Comparison of ENCODE assay signal across 17 mouse cellular contexts in the genomic region with DNA sequence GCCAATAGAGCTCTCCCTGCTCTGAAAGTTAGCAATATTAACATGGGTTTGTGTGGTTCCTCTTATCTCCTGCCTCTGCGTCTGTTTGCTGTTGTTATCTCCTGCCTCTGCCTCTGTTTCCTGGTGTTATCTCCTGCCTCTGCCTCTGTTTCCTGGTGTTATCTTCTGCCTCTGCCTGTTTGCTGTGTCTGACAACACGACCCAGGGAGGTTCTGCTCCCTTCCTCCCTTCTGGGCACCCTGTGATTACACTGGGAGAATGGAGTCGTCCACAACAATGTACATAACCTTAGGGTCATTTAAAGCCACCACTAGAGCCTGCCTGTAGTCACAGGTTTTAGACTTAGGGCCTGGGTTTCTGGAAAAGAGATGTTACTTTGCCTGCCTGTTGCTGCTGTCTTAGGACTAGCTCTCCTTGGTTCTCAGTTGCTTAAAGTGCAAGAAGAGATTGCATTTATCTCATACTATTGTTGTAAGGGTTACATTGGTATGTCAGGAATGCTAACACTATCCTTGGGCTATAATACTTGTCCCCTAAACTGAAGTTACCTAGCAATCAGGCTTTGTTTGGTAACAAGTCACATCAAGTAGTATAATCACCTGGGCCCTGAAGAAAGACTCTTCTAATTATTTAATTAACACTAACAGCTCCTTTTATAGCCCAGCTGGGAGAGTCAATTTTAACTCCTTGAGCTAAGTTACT. TPM values are rescaled to one million over a fixed set of nuclear protein-coding genes. Genes with fewer than 3 reads are reported as not detected.
A peak's percentile ranks its signal among the peaks of the same experiment; 100 is the strongest.
DNase-seq lines count a peak whose midpoint lies in the region; ATAC-seq and TF ChIP-seq lines count a peak whose summit lies in the region.
"Had no signal": no experiment of that assay in that cellular context is flagged by ENCODE, and none has a peak within 500 bp of the region (broad histone marks: within the 10 kb centered on the region; RNA-seq: fewer than 3 reads in every experiment).

No protein-coding gene starts in this region.

- H3K4me1 ChIP-seq in heart, embryonic 16.5 days (ENCODE audit: control insufficient read depth, insufficient read depth, low read length): peaks cover 17% of the 10 kb centered on the region
- peaks cover 22 to 31% of the 10 kb centered on the region in 2 experiments for H3K4me1 ChIP-seq in MEL (ENCODE audit: control insufficient read depth in 1 of 2, insufficient read depth in 2 of 2, low read length in 2 of 2)

- TF ChIP-seq CTCF in MEL (IDR thresholded peaks at IDR 0.05 in 2 of 3, conservative IDR thresholded peaks at IDR 0.05 in 1 of 3; ENCODE audit: control insufficient read depth in 1 of 3, insufficient read depth in 1 of 3, low read depth in 2 of 3, low read length in 3 of 3, poor library complexity in 1 of 3, severe bottlenecking in 1 of 3): no peak

- no peak overlapping the region; the same call in 1 of the 2 replicates for H3K4me3 ChIP-seq in heart, embryonic 16.5 days (ENCODE audit: low read length)
- H3K4me3 ChIP-seq in MEL (ENCODE audit: control insufficient read depth in 1 of 2, insufficient read depth in 1 of 2, low read depth in 2 of 2, low read length in 2 of 2): no peak overlapping the region

- TF ChIP-seq RAD21 in MEL (IDR thresholded peaks at IDR 0.05; ENCODE audit: low read depth, low read length): no peak

- intact Hi-C loops in heart, postnatal 25 days (cut with DNase I): loop anchor here (10.0 kb wide), 1 partner anchor 64 kb away; no protein-coding TSS in a partner anchor

- no peaks in the 10 kb centered on the region for H3K36me3 ChIP-seq in heart, embryonic 16.5 days (ENCODE audit: control insufficient read depth, insufficient read depth)
- peaks cover 0 to 27% of the 10 kb centered on the region in 2 experiments; a peak in 2 of 4 replicates for H3K36me3 ChIP-seq in MEL (ENCODE audit: control insufficient read depth in 1 of 2, insufficient read depth in 2 of 2, low read length in 2 of 2)

- H3K27me3 ChIP-seq in heart, embryonic 16.5 days (ENCODE audit: control insufficient read depth, insufficient read depth, low read length): no peaks in the 10 kb centered on the region
- no peaks in the 10 kb centered on the region for H3K27me3 ChIP-seq in MEL (ENCODE audit: control insufficient read depth in 1 of 2, insufficient read depth in 2 of 2, low read length in 2 of 2)
- H3K27me3 ChIP-seq: CH12.LX had no signal

- no peak for TF ChIP-seq POLR2A in MEL (IDR thresholded peaks at IDR 0.05; ENCODE audit: control insufficient read depth in 1 of 2, insufficient read depth in 1 of 2, low read depth in 1 of 2, low read length in 2 of 2, poor library complexity in 1 of 2)

- no peak overlapping the region for H3K9ac ChIP-seq in heart, embryonic 16.5 days (ENCODE audit: low read length)
- H3K9ac ChIP-seq in MEL (ENCODE audit: control insufficient read depth, low read depth, low read length, poor library complexity, severe bottlenecking): no peak overlapping the region

- peak; percentile 72 to 81 for TF ChIP-seq EP300 in MEL (IDR thresholded peaks at IDR 0.05; ENCODE audit: low read depth in 1 of 2, low read length in 2 of 2)

- H3K79me2 ChIP-seq in MEL (ENCODE audit: control insufficient read depth, insufficient read depth, low read length, poor library complexity): no peaks in the 10 kb centered on the region

- peak; percentile 25; the same call in 1 of the 2 replicates for ATAC-seq in heart, embryonic 16.5 days (replicated peaks; ENCODE audit: extremely low read depth, insufficient read depth, low FRiP score)
- peak; percentile 80 for ATAC-seq in erythroid progenitor cell, adult 5-6 weeks (replicated peaks; ENCODE audit: low FRiP score, poor library complexity, severe bottlenecking)
- peak; percentile 88 for ATAC-seq in megakaryocyte progenitor cell, adult 5-6 weeks (replicated peaks; ENCODE audit: poor library complexity)

- 5% methylated on average over 3 of the region's 3 CpGs for WGBS in heart, embryonic 16.5 days

- no peaks in the 10 kb centered on the region for H3K9me3 ChIP-seq in heart, embryonic 16.5 days (replicated peaks; ENCODE audit: control insufficient read depth, low read length)
- H3K9me3 ChIP-seq in MEL (replicated peaks; ENCODE audit: insufficient read depth, low read length): no peaks in the 10 kb centered on the region

- no peak overlapping the region for H3K4me2 ChIP-seq in heart, embryonic 16.5 days (ENCODE audit: low read depth, low read length)

- no peak for DNase-seq in heart, postnatal 25 days (ENCODE audit: low spot score)
- DNase-seq in MEL (ENCODE audit: low read depth, low spot score): peak; percentile 72
- DNase-seq in cerebellum, adult 9-11 months: no peak
- DNase-seq in left cerebral cortex, adult 9 months (ENCODE audit: low spot score in 2 of 2): no peak
- DNase-seq in kidney, adult 11 months: no peak
- DNase-seq: adrenal gland, postnatal 25 days; cerebellum, postnatal 36 days; gastrocnemius, postnatal 36 days had no signal

- peak overlapping the region; percentile 31; the same call in 1 of the 2 replicates for H3K27ac ChIP-seq in heart, embryonic 16.5 days (ENCODE audit: low read length)
- peak overlapping the region; percentile 39 for H3K27ac ChIP-seq in MEL (ENCODE audit: control insufficient read depth, low read depth, low read length)
- H3K27ac ChIP-seq: kidney, postnatal 0 days; macrophage had no signal

TF ChIP-seq in MEL, 35 proteins besides CTCF, POLR2A, EP300 and RAD21 (continues in another document):
- TF ChIP-seq MYB (IDR thresholded peaks at IDR 0.05; ENCODE audit: low read depth, low read length) (no peak), UBTF (IDR thresholded peaks at IDR 0.05; ENCODE audit: borderline replicate concordance, insufficient read depth, low read depth, low read length) (no peak), HCFC1 (IDR thresholded peaks at IDR 0.05; ENCODE audit: low read depth, low read length) (no peak), MYC (IDR thresholded peaks at IDR 0.05; ENCODE audit: low read depth, low read length) (no peak), SMC3 (IDR thresholded peaks at IDR 0.05; ENCODE audit: low read depth, low read length) (no peak), JUND (IDR thresholded peaks at IDR 0.05; ENCODE audit: low read depth, low read length) (no peak)

RNA-seq across cellular contexts. Expression of a gene that starts 3.1 kb away (rescaled TPM):
- polyA plus RNA-seq in heart, embryonic 16.5 days (2015; fragmentation: Nextera tagmentation; extraction: Ambion mirVana): 51.5 and 53.5 TPM in 2 replicates
- 10 to 100 TPM; 48.8 to 49.2 TPM for total RNA-seq in heart, postnatal 25 days (2021)
- total RNA-seq in MEL (2012; rRNA removed): 0.08 TPM in 1 of 2 replicates, not detected in the other
- polyA plus RNA-seq in MEL (2012; ENCODE audit: insufficient read depth in 1 of 2, insufficient read length in 2 of 2, low read depth in 1 of 2, low replicate concordance in 2 of 2, missing spikeins in 1 of 2): under 1 TPM in 1 of 2 experiments, not detected in 1; 0.96 TPM
- 47.9 and 52.0 TPM in 2 replicates for total RNA-seq in erythroid progenitor cell, adult 5-6 weeks (2015; ENCODE audit: low replicate concordance)
- 38.4 and 43.1 TPM in 2 replicates for total RNA-seq in erythroid progenitor cell, adult 5-6 weeks (2017; ENCODE audit: low replicate concordance)
- total RNA-seq in megakaryocyte progenitor cell, adult 5-6 weeks (2015): 4.0 and 7.8 TPM in 2 replicates
- 1.8 and 4.9 TPM in 2 replicates for total RNA-seq in megakaryocyte progenitor cell, adult 5-6 weeks (2017)

RNA-seq across cellular contexts. Expression of a gene that starts 23.9 kb away (rescaled TPM):
- polyA plus RNA-seq in heart, embryonic 16.5 days (2015; fragmentation: Nextera tagmentation; extraction: Ambion mirVana): 0.19 TPM in 1 of 2 replicates, not detected in the other
- total RNA-seq in heart, postnatal 25 days (2021): under 1 TPM; 0.42 to 0.56 TPM
- total RNA-seq in MEL (2012; rRNA removed): not detected in 2 replicates
- polyA plus RNA-seq in MEL (2012; ENCODE audit: insufficient read depth in 1 of 2, insufficient read length in 2 of 2, low read depth in 1 of 2, low replicate concordance in 2 of 2, missing spikeins in 1 of 2): not detected
- 1.7 TPM in 1 of 2 replicates, not detected in the other for total RNA-seq in erythroid progenitor cell, adult 5-6 weeks (2015; ENCODE audit: low replicate concordance)
- total RNA-seq in erythroid progenitor cell, adult 5-6 weeks (2017; ENCODE audit: low replicate concordance): not detected in 2 replicates
- not detected in 2 replicates for total RNA-seq in megakaryocyte progenitor cell, adult 5-6 weeks (2015)
- not detected in 2 replicates for total RNA-seq in megakaryocyte progenitor cell, adult 5-6 weeks (2017)
- total RNA-seq: CH12.LX; left cerebral cortex, postnatal 10 days had no signal
- polyA plus RNA-seq: forebrain, embryonic 11.5 days; macrophage; neural tube, embryonic 14.5 days had no signal

RNA-seq across cellular contexts. Expression of a gene that starts 29.0 kb away (rescaled TPM):
- polyA plus RNA-seq in heart, embryonic 16.5 days (2015; fragmentation: Nextera tagmentation; extraction: Ambion mirVana): 4.7 and 5.1 TPM in 2 replicates
- 1 to 10 TPM; 1.4 to 3.4 TPM for total RNA-seq in heart, postnatal 25 days (2021)
- total RNA-seq in MEL (2012; rRNA removed): not detected in 2 replicates
- under 1 TPM in 1 of 2 experiments, not detected in 1; 0.38 TPM for polyA plus RNA-seq in MEL (2012; ENCODE audit: insufficient read depth in 1 of 2, insufficient read length in 2 of 2, low read depth in 1 of 2, low replicate concordance in 2 of 2, missing spikeins in 1 of 2)
- total RNA-seq in erythroid progenitor cell, adult 5-6 weeks (2015; ENCODE audit: low replicate concordance): 18.4 and 42.8 TPM in 2 replicates
- 15.4 and 29.4 TPM in 2 replicates for total RNA-seq in erythroid progenitor cell, adult 5-6 weeks (2017; ENCODE audit: low replicate concordance)
- 1.1 and 2.2 TPM in 2 replicates for total RNA-seq in megakaryocyte progenitor cell, adult 5-6 weeks (2015)
- 0.62 and 4.1 TPM in 2 replicates for total RNA-seq in megakaryocyte progenitor cell, adult 5-6 weeks (2017)
- polyA plus RNA-seq: macrophage had no signal

RNA-seq across cellular contexts. Expression of a gene that starts 30.3 kb away (rescaled TPM):
- polyA plus RNA-seq in heart, embryonic 16.5 days (2015; fragmentation: Nextera tagmentation; extraction: Ambion mirVana): not detected in 2 replicates
- not detected for total RNA-seq in heart, postnatal 25 days (2021)
- total RNA-seq in MEL (2012; rRNA removed): not detected in 2 replicates
- polyA plus RNA-seq in MEL (2012; ENCODE audit: insufficient read depth in 1 of 2, insufficient read length in 2 of 2, low read depth in 1 of 2, low replicate concordance in 2 of 2, missing spikeins in 1 of 2): not detected
- total RNA-seq in erythroid progenitor cell, adult 5-6 weeks (2015; ENCODE audit: low replicate concordance): not detected in 2 replicates
- not detected in 2 replicates for total RNA-seq in erythroid progenitor cell, adult 5-6 weeks (2017; ENCODE audit: low replicate concordance)
- total RNA-seq in megakaryocyte progenitor cell, adult 5-6 weeks (2015): not detected in 2 replicates
- not detected in 2 replicates for total RNA-seq in megakaryocyte progenitor cell, adult 5-6 weeks (2017)
- total RNA-seq: adrenal gland, postnatal 25 days; CH12.LX; gastrocnemius, postnatal 36 days; left cerebral cortex, postnatal 10 days had no signal
- polyA plus RNA-seq: forebrain, embryonic 11.5 days; kidney, postnatal 0 days; macrophage; neural tube, embryonic 14.5 days had no signal

RNA-seq across cellular contexts. Expression of a gene that starts 33.1 kb away (rescaled TPM):
- not detected in 2 replicates for polyA plus RNA-seq in heart, embryonic 16.5 days (2015; fragmentation: Nextera tagmentation; extraction: Ambion mirVana)
- under 1 TPM in 1 of 2 experiments, not detected in 1; 0.25 TPM for total RNA-seq in heart, postnatal 25 days (2021)
- total RNA-seq in MEL (2012; rRNA removed): 0.08 TPM in 1 of 2 replicates, not detected in the other
- under 1 TPM in 1 of 2 experiments, not detected in 1; 0.06 TPM for polyA plus RNA-seq in MEL (2012; ENCODE audit: insufficient read depth in 1 of 2, insufficient read length in 2 of 2, low read depth in 1 of 2, low replicate concordance in 2 of 2, missing spikeins in 1 of 2)
- 0.84 and 4.7 TPM in 2 replicates for total RNA-seq in erythroid progenitor cell, adult 5-6 weeks (2015; ENCODE audit: low replicate concordance)
- total RNA-seq in erythroid progenitor cell, adult 5-6 weeks (2017; ENCODE audit: low replicate concordance): 2.1 TPM in 1 of 2 replicates, not detected in the other
- total RNA-seq in megakaryocyte progenitor cell, adult 5-6 weeks (2015): not detected in 2 replicates
- total RNA-seq in megakaryocyte progenitor cell, adult 5-6 weeks (2017): 0.04 and 0.24 TPM in 2 replicates
- total RNA-seq: CH12.LX had no signal
- polyA plus RNA-seq: forebrain, embryonic 11.5 days; kidney, postnatal 0 days; macrophage; neural tube, embryonic 14.5 days had no signal

Comparison
In these comparisons a context has a peak if more than half of its experiments do, and no peak if none do; other contexts are left out.
1. ATAC-seq: peak in every context shown above with its lines; median percentile 88 in megakaryocyte progenitor cell, adult 5-6 weeks; 80 in erythroid progenitor cell, adult 5-6 weeks; 25 in heart, embryonic 16.5 days.
2. RNA of a gene that starts 3.1 kb away (total RNA-seq): 38.4 to 52.0 TPM in erythroid progenitor cell, adult 5-6 weeks and 48.8 to 49.2 TPM in heart, postnatal 25 days; 1.8 to 7.8 TPM in megakaryocyte progenitor cell, adult 5-6 weeks and 0.08 TPM in MEL; every median in the first group is over 4 times any median in the second.